Mouse (Mus musculus) ES-E14 (cell line): ENCODE measurements at regions not wholly inside any gene's neighbourhood (a gene's known extent, or its start where the extent isn't known, plus 50 kb on each side); places are given as distances from the start of the nearest gene placed in this dataset.

Experiments used
- DNase-seq: peaks from one replicate; pipeline ENCODE4 v3.0.0-alpha.2; 2013; ENCODE audit warnings: low read depth, low spot score
- H3K27ac ChIP-seq: 2 replicates; pipeline ENCODE4 v1.5.1; 2012; ENCODE audit warnings: low read depth, mild to moderate bottlenecking, low read length, moderate library complexity, mixed read lengths; ENCODE audit not compliant: poor library complexity, insufficient read depth, severe bottlenecking
- H3K36me3 ChIP-seq: 2 replicates; pipeline ENCODE4 v1.6.1; 2012; ENCODE audit warnings: mild to moderate bottlenecking, low read length, moderate library complexity, mixed read lengths; ENCODE audit not compliant: control insufficient read depth, poor library complexity, insufficient read depth, severe bottlenecking
- H3K4me1 ChIP-seq, 2 experiments: fragments of 150-350 bp in 1 of 2; sonication (generic) in 1 of 2; 2 replicates each; pipeline ENCODE4 v1.6.1; 2012; ENCODE audit warnings: low read length in 2 of 2, mild to moderate bottlenecking in 1 of 2, mixed read lengths in 1 of 2; ENCODE audit not compliant: control insufficient read depth in 2 of 2, insufficient read depth in 2 of 2, poor library complexity in 1 of 2
- H3K4me3 ChIP-seq, 2 experiments: fragments of 150-350 bp in 1 of 2; sonication (generic) in 1 of 2; 2 replicates each; pipeline ENCODE4 v1.5.1; 2012; ENCODE audit warnings: low read length in 2 of 2, low read depth in 1 of 2, mild to moderate bottlenecking in 1 of 2, mixed read lengths in 1 of 2; ENCODE audit not compliant: insufficient read depth in 1 of 2, poor library complexity in 1 of 2, severe bottlenecking in 1 of 2
- H3K9ac ChIP-seq: 2 replicates; pipeline ENCODE4 v1.6.1; 2012; ENCODE audit warnings: low read depth, mild to moderate bottlenecking, low read length, mixed read lengths; ENCODE audit not compliant: poor library complexity, insufficient read depth, severe bottlenecking
- H3K9me3 ChIP-seq: fragments of 150-350 bp; sonication (generic); 2 replicates; pipeline ENCODE4 v1.6.1; 2012; ENCODE audit warnings: low read depth, mild to moderate bottlenecking, low read length; ENCODE audit not compliant: control insufficient read depth, insufficient read depth
- CHD2 ChIP-seq: IDR thresholded peaks from 2 replicates; pipeline ENCODE4 v1.6.1; 2014; ENCODE audit warnings: mild to moderate bottlenecking, low read depth, low read length, inconsistent platforms
- HCFC1 ChIP-seq: IDR thresholded peaks from 2 replicates; pipeline ENCODE4 v1.6.1; 2012; ENCODE audit warnings: low read length, inconsistent platforms, borderline replicate concordance; ENCODE audit not compliant: insufficient read depth
- MAFK ChIP-seq: IDR thresholded peaks from 2 replicates; pipeline ENCODE4 v1.6.1; 2014; ENCODE audit warnings: mild to moderate bottlenecking, low read depth, low read length, inconsistent platforms; ENCODE audit not compliant: insufficient read depth
- ZC3H11A ChIP-seq: IDR thresholded peaks from 2 replicates; pipeline ENCODE4 v1.6.1; 2012; ENCODE audit warnings: low read depth, mild to moderate bottlenecking, inconsistent platforms, low read length, borderline replicate concordance
- ZNF384 ChIP-seq: IDR thresholded peaks from 2 replicates; pipeline ENCODE4 v1.6.1; 2012; ENCODE audit warnings: low read depth, low read length, inconsistent platforms
- in situ Hi-C, 2 experiments: fragments of 600-800 bp; cut with MboI; formaldehyde crosslinking; loops; one replicate each; pipeline ENCODE4 v1.15.1; 2025; ENCODE audit warnings: low sequenced_read_pairs in 2 of 2, inconsistent platforms in 1 of 2; ENCODE audit not compliant: unreplicated experiment in 2 of 2

DNA sequence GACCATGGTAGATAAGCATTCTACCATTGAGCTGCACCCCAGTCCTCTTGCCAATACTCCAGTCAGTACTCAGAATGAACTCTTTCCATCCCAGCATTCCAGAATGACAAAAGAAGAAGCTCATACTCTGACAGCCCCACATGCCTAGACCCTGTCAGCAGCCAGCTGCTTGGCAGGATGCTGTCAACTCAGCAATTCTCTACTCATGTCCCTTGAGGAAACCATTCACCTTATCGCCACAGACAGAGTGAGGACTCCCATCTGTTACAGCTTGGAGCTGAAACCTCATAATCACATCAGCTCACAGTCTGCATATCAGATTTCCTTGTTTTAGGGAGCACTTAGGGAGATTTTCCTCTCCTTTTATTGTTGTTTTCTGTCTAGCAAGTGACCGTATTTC is 420.5 kb upstream of the Plxna2 start:
- no peak overlapping the region for H3K27ac ChIP-seq
- in situ Hi-C loops, result no loop called here
- no peak for DNase-seq
- H3K4me1 ChIP-seq, result no peaks in the 10 kb centered on the region
- no peaks in the 10 kb centered on the region for H3K36me3 ChIP-seq
- H3K4me3 ChIP-seq, result no peak overlapping the region
- no peak for TF ChIP-seq ZNF384
- peak; percentile 11; the same call in 1 of the 2 replicates for TF ChIP-seq MAFK
- no peak overlapping the region for H3K9ac ChIP-seq
- H3K9me3 ChIP-seq, result no peaks in the 10 kb centered on the region

- DNase-seq, result no peak
- Histone ChIP-seq H3K27ac (no peak overlapping the region), H3K36me3 (no peaks in the 10 kb centered on the region), H3K9ac (no peak overlapping the region), H3K4me3 (no peak overlapping the region), H3K4me1 (no peaks in the 10 kb centered on the region), H3K9me3 (no peaks in the 10 kb centered on the region)
- TF ChIP-seq ZC3H11A, result no peak
- TF ChIP-seq ZNF384, result no peak
- TF ChIP-seq MAFK, result no peak
- no peak for TF ChIP-seq HCFC1
- no peak for TF ChIP-seq CHD2
- in situ Hi-C loops, result no loop called here
Measured at GRCm38 (mm10) chr1:194182293-194182692, 435.7 kb upstream of the Plxna2 start.

- in situ Hi-C loops, result no loop called here
- Histone ChIP-seq H3K9ac (no peak overlapping the region), H3K9me3 (no peaks in the 10 kb centered on the region), H3K27ac (no peak overlapping the region), H3K36me3 (no peaks in the 10 kb centered on the region), H3K4me1 (no peaks in the 10 kb centered on the region), H3K4me3 (no peak overlapping the region)
- TF ChIP-seq HCFC1, result no peak
- no peak for TF ChIP-seq ZNF384
- no peak for TF ChIP-seq MAFK
- TF ChIP-seq ZC3H11A, result no peak
- no peak for TF ChIP-seq CHD2
- DNase-seq, result no peak
Measured at GRCm38 (mm10) chr1:194161469-194161868, 456.5 kb upstream of the Plxna2 start.

DNA sequence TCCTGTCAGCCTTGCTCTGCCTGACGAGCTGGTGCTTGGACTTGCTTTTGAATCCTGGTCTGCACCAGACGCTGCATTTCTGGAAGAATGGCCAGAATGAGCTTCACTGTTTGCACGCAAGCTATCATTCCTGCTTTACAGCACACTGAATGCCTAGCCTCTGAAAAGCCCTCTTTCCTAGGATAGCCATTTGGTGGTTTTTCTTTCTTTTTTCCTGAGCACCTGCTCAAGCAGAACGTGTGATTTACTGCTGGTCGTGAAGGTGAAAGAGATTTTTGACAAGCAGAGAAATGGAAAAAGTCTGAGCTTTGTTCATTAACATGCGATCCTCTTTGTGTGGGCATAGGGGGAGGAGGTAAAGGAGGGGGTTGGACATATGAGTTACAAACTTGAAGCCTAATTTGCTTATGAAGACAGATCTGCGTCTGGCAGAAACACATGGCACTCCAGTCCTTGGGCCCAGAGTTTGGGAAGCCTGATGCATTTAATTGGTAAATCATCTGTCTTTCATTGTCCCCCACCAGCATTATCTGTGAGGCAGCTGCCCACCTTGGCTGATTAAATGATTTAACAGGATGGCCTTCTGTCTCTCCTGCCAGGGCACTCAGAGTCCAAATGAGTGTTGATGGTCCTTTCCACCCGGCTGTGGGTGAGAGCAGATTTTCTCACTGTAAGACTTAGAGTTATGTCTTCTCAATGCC is 457.1 kb upstream of the Plxna2 start:
- no peaks in the 10 kb centered on the region for H3K4me1 ChIP-seq
- H3K9ac ChIP-seq, result no peak overlapping the region
- H3K9me3 ChIP-seq, result no peaks in the 10 kb centered on the region
- DNase-seq, result no peak
- no peak overlapping the region for H3K4me3 ChIP-seq
- in situ Hi-C loops, result no loop called here
- TF ChIP-seq ZC3H11A (no peak), ZNF384 (no peak), MAFK (no peak), CHD2 (no peak), HCFC1 (no peak)
- H3K27ac ChIP-seq, result no peak overlapping the region
- no peaks in the 10 kb centered on the region for H3K36me3 ChIP-seq

DNA sequence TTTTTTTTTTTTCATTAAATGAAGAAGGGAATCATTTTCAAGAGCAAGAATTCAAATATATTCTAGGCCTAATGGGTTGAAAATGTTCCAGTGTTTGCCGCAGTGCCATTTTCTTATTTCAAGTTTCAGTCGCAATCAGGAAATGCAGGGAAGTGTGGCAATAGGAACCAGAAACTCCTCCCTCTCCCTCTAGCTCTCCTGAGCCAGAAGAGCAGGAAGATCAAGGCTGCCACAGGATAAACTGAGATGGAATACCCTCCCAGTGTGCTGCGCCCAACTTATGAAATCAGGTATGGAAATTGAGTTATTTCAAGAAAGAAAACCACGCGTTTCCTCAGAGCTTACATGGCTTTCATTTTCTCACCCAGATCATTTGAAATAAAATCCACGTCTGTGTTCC is 460.8 kb upstream of the Plxna2 start:
- DNase-seq, result no peak
- Histone ChIP-seq H3K4me3 (no peak overlapping the region), H3K36me3 (no peaks in the 10 kb centered on the region), H3K9me3 (no peaks in the 10 kb centered on the region), H3K27ac (no peak overlapping the region), H3K9ac (no peak overlapping the region), H3K4me1 (no peaks in the 10 kb centered on the region)
- TF ChIP-seq ZC3H11A (no peak), CHD2 (no peak), MAFK (no peak), ZNF384 (no peak), HCFC1 (no peak)
- in situ Hi-C loops, result no loop called here
